ENCODE assay signal across 20 mouse cellular contexts in the genomic region with DNA sequence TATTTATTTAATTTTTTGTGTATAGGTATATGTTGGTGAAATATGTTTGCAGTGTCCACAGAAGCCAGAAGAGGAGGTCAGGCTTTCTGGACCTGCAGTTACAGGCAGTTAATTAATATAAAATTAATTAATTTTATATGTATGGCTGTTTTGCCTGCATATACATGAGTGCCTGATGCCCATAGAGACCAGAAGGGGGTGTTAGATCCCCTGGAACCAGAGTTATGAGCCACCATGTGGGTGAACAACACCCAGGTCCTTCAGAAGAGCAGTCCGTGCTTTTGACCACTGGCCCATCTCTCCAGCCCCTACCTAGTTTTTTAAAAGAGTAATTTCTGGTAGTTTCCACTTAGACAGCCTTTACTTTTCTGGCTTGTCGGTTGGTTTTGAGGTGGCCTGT. TPM values are rescaled to one million over a fixed set of nuclear protein-coding genes. Genes with fewer than 3 reads are reported as not detected.
"Had no signal": no experiment of that assay in that cellular context is flagged by ENCODE, and none has a peak within 500 bp of the region (broad histone marks: within the 10 kb centered on the region; RNA-seq: fewer than 3 reads in every experiment).

No protein-coding gene starts in this region.

- H3K4me3 ChIP-seq: limb, embryonic 12.5 days; liver, embryonic 15.5 days; midbrain, embryonic 12.5 days; neural tube, embryonic 13.5 days; stomach, embryonic 15.5 days had no signal

- ATAC-seq: midbrain, embryonic 16.5 days had no signal

- DNase-seq: kidney, adult 8-10 months; kidney, postnatal 36 days; lung, adult 2 months; lung, postnatal 14 days; retina, postnatal 1 day; right cerebral cortex, postnatal 4 days; spleen, adult 18-20 months; thymus, postnatal 36 days had no signal

- H3K36me3 ChIP-seq: limb, embryonic 12.5 days; liver, embryonic 15.5 days; midbrain, embryonic 12.5 days; neural tube, embryonic 13.5 days; stomach, embryonic 15.5 days had no signal

- H3K27ac ChIP-seq: kidney, postnatal 0 days; limb, embryonic 12.5 days; liver, embryonic 15.5 days; macrophage; midbrain, embryonic 12.5 days; neural tube, embryonic 13.5 days; stomach, embryonic 15.5 days had no signal

- H3K27me3 ChIP-seq: liver, embryonic 15.5 days; midbrain, embryonic 12.5 days; neural tube, embryonic 13.5 days; stomach, embryonic 15.5 days had no signal

- H3K9ac ChIP-seq: limb, embryonic 12.5 days; liver, embryonic 15.5 days; midbrain, embryonic 12.5 days; neural tube, embryonic 13.5 days; stomach, embryonic 15.5 days had no signal

- H3K9me3 ChIP-seq: limb, embryonic 12.5 days; liver, embryonic 15.5 days; midbrain, embryonic 12.5 days; neural tube, embryonic 13.5 days; stomach, embryonic 15.5 days had no signal

- H3K4me1 ChIP-seq: liver, embryonic 15.5 days; midbrain, embryonic 12.5 days; neural tube, embryonic 13.5 days; stomach, embryonic 15.5 days had no signal

RNA-seq across cellular contexts. Expression of a gene that starts 9.7 kb away (rescaled TPM):
- total RNA-seq: megakaryocyte-erythroid progenitor cell, adult 5-6 weeks had no signal
- polyA plus RNA-seq: liver, adult 2 months; macrophage had no signal

RNA-seq across cellular contexts. Expression of a gene that starts 19.1 kb away (rescaled TPM):
- total RNA-seq: liver, adult 2 months; megakaryocyte-erythroid progenitor cell, adult 5-6 weeks had no signal
- polyA plus RNA-seq: intestine, embryonic 14.5 days; kidney, postnatal 0 days; limb, embryonic 12.5 days; liver, adult 2 months; liver, embryonic 15.5 days; macrophage; midbrain, embryonic 12.5 days; midbrain, embryonic 16.5 days; neural tube, embryonic 13.5 days; stomach, embryonic 15.5 days; thymus, postnatal 0 days had no signal
